Mouse (Mus musculus): ENCODE results near the gene AC140267.1. TPM values are rescaled to one million over a fixed set of nuclear protein-coding genes. Genes with fewer than 3 reads are reported as not detected.

AC140267.1 gene
- 3.5 TPM in 1 of 2 replicates, not detected in the other for polyA plus RNA-seq (2016; fragmentation: Nextera tagmentation; extraction: Ambion mirVana)

DNA sequence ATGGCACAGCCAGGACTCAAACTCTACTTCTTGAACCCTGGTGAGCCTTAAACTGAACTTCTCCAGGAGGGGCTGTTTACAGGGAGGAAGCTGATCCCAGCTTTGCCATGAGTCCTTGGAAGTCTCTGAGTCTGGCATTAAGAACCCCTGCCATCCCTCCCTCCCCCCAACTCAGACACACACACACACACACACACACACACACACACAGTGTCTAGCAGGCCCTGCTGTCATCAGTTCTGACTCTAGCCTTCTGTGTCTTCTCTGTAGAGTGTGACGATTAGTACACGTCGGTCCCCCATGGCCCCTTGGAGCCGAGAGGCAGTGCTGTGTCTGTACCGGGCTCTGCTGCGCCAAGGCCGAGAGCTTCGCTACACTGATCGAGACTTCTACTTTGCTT, at the start of gene AC140267.1:
Gene AC140267.1 (plus strand): TSS at position 301 of the 400 bp plus-strand sequence.
- H3K27me3 ChIP-seq (ENCODE audit: insufficient read depth, poor library complexity, severe bottlenecking): no peaks in the 10 kb centered on the region
- no peaks in the 10 kb centered on the region for H3K9me3 ChIP-seq
- peak within 1 kb of the TSS; percentile 98 for H3K27ac ChIP-seq
- 89% methylated on average over 9 of the region's 9 CpGs for WGBS
- peak within 1 kb of the TSS; percentile 96 for H3K4me3 ChIP-seq
- H3K36me3 ChIP-seq: peaks cover 45% of the 10 kb centered on the region
- peaks cover 22% of the 10 kb centered on the region for H3K4me1 ChIP-seq
- no peak for DNase-seq (ENCODE audit: low spot score)

DNA sequence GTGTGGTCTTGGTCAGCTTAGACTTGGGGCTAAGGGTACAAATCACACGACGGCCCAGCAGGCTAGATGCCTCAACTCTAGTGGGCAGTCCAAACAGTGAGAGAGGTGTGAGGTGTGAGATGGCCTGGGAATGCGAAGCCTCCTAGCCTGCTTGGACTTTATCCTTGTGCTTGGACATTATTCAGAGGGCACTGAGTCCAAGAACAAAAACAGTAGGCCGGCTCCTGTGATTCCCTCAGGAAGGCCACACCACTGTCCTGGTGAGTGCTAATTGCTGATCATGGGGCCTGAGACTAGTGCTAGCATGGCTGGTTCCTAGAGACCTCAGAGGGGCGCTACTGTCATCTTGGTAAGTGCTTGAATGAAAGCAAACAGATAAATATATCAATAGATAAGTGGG, 46.7 kb upstream of the AC140267.1 start:
- WGBS: 65% methylated on average over 5 of the region's 5 CpGs
- Histone ChIP-seq H3K27ac (no peak overlapping the region), H3K36me3 (no peaks in the 10 kb centered on the region), H3K4me1 (peaks cover 19% of the 10 kb centered on the region; the same call in 1 of the 2 replicates), H3K27me3 (ENCODE audit: insufficient read depth, poor library complexity, severe bottlenecking) (peaks cover 11% of the 10 kb centered on the region; the same call in 1 of the 2 replicates), H3K4me3 (no peak overlapping the region), H3K9me3 (no peaks in the 10 kb centered on the region)
- no peak for DNase-seq (ENCODE audit: low spot score)

DNA sequence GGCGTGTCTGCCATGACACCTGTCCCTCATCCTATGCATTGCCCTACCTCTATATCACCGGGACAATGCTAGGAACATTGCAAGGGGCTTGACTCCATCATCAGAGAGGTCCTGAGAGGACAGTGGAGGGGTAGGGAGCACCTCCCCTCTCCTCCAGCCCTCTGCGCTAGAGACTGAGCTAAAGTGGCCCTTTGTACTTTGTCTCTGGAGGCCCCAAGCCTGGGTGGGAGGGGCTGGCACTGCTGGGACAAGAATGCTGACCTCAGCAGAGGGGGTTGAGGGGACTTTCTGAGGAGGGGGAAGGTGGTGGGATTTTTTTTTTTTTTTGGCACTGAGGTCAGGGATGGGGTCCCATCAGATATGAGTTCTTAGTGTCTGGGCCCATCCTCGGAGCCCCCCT, 45.6 kb upstream of the AC140267.1 start:
- H3K4me3 ChIP-seq: no peak overlapping the region
- H3K36me3 ChIP-seq: no peaks in the 10 kb centered on the region
- no peak for DNase-seq (ENCODE audit: low spot score)
- 66% methylated on average over 4 of the region's 4 CpGs for WGBS
- peaks cover 19% of the 10 kb centered on the region; the same call in 1 of the 2 replicates for H3K4me1 ChIP-seq
- no peak overlapping the region for H3K27ac ChIP-seq
- no peaks in the 10 kb centered on the region for H3K9me3 ChIP-seq
- H3K27me3 ChIP-seq (ENCODE audit: insufficient read depth, poor library complexity, severe bottlenecking): peaks cover 12% of the 10 kb centered on the region; the same call in 1 of the 2 replicates

DNA sequence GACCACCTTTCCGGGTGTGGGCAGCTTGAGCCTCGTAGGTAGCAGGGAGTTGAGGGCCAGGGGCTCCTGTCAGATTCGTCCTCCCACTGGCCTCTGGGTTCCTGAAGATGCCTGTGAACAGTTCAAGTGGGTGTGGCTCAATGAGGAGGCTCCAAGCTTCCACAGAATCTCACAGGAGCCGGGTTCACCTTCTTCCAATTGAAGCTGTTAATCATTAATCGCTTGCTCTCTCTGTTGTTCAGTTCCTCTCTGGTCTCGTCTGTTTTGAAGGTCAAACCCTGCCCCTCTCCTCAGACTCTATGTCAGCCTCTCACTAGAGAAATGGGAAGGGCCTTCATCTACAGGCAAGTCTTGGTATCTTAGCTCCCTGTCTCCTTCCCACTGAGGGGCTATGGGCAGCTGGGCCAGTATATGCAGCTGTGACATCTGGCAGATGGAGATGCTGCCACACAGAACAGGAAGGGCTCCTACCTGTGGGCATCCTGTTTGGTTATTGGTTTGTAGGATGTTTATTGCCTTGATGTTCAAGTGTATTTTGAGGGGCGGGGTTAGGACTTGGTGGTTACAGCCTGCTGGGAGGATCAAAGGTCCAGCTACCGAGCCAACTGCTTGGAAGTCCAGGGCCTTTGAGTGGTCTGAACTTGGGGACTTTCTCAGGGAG, 43.9 kb upstream of the AC140267.1 start:
- no peak overlapping the region for H3K4me3 ChIP-seq
- H3K27me3 ChIP-seq (ENCODE audit: insufficient read depth, poor library complexity, severe bottlenecking): peaks cover 12% of the 10 kb centered on the region; the same call in 1 of the 2 replicates
- no peaks in the 10 kb centered on the region for H3K36me3 ChIP-seq
- H3K9me3 ChIP-seq: no peaks in the 10 kb centered on the region
- WGBS: 60% methylated on average over 8 of the region's 8 CpGs
- DNase-seq (ENCODE audit: low spot score): no peak
- no peak overlapping the region for H3K27ac ChIP-seq
- peaks cover 19% of the 10 kb centered on the region; the same call in 1 of the 2 replicates for H3K4me1 ChIP-seq

DNA sequence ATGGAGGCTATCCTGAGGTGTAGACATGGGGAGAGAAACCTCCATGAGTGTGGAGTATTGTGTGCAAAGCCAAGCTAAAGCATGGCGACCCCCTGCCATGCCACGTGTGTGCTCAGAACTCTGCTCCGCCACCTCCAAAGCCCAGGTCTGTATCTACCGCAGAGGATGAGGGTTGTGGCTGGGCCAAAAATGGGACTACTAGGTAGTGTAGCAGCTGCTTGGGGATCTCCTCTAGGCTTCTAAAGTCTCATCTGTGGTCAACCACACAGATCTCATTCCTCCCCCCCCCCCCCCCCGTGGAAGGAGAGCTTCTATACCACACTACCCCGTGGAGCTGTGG, 43.4 kb upstream of the AC140267.1 start:
- H3K36me3 ChIP-seq: 0 out of 2 replicates have a peak, but pooled peaks cover under 1% of the 10 kb centered on the region
- H3K4me1 ChIP-seq: peaks cover 19% of the 10 kb centered on the region; the same call in 1 of the 2 replicates
- H3K27ac ChIP-seq: no peak overlapping the region
- H3K27me3 ChIP-seq (ENCODE audit: insufficient read depth, poor library complexity, severe bottlenecking): peaks cover 12% of the 10 kb centered on the region; the same call in 1 of the 2 replicates
- H3K4me3 ChIP-seq: no peak overlapping the region
- no peaks in the 10 kb centered on the region for H3K9me3 ChIP-seq
- DNase-seq (ENCODE audit: low spot score): no peak
- 81% methylated on average over 6 of the region's 6 CpGs for WGBS

DNA sequence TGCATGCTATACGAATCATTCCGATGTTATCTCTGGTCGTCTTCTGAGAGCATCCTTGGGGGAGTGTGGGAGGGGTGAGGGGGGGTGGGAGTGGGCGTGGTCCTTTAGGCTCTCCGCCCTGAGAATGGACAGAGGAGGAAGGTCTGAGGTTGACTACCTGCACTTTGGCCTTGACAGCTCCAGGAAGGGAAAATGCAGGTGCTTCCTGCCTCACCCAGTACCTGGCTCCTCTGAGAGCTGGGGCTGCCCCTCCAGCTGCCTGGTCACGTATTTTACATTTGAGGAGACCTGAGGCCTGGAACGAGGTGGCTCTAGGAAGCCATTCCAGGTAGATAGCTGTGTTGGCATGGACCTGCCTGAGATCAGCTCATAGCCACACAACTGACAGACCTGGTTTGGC, 42.8 kb upstream of the AC140267.1 start:
- H3K4me3 ChIP-seq: no peak overlapping the region
- peaks cover 12% of the 10 kb centered on the region; the same call in 1 of the 2 replicates for H3K27me3 ChIP-seq (ENCODE audit: insufficient read depth, poor library complexity, severe bottlenecking)
- H3K36me3 ChIP-seq: 0 out of 2 replicates have a peak, but pooled peaks cover 2% of the 10 kb centered on the region
- peaks cover 19% of the 10 kb centered on the region; the same call in 1 of the 2 replicates for H3K4me1 ChIP-seq
- 66% methylated on average over 7 of the region's 7 CpGs for WGBS
- DNase-seq (ENCODE audit: low spot score): no peak
- H3K27ac ChIP-seq: no peak overlapping the region
- no peaks in the 10 kb centered on the region for H3K9me3 ChIP-seq

DNA sequence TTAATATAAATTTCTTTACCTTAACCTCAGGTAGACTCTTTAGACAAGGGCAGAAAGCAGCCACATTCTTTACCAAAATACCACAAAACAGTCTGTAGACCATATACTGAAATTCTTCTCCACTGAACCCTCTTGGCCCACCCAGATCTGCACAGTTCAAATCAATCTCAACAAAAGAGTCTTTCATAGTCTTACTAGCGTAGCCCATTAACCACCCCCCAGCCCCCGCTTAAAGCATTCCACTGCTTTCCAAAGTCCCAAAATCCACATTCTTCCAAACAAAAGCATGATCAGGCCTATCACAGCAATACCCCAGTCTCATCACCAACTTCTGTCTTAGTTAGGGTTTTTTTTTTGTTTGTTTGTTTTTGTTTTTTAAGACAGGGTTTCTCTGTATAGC, 36.1 kb upstream of the AC140267.1 start:
- H3K27ac ChIP-seq: no peak overlapping the region
- no peaks in the 10 kb centered on the region; the same call in 1 of the 2 replicates for H3K4me1 ChIP-seq
- H3K4me3 ChIP-seq: no peak overlapping the region
- WGBS: 83% methylated on average over 2 of the region's 2 CpGs
- H3K36me3 ChIP-seq: 0 out of 2 replicates have a peak, but pooled peaks cover 2% of the 10 kb centered on the region
- DNase-seq (ENCODE audit: low spot score): no peak
- H3K9me3 ChIP-seq: no peaks in the 10 kb centered on the region
- no peaks in the 10 kb centered on the region for H3K27me3 ChIP-seq (ENCODE audit: insufficient read depth, poor library complexity, severe bottlenecking)

DNA sequence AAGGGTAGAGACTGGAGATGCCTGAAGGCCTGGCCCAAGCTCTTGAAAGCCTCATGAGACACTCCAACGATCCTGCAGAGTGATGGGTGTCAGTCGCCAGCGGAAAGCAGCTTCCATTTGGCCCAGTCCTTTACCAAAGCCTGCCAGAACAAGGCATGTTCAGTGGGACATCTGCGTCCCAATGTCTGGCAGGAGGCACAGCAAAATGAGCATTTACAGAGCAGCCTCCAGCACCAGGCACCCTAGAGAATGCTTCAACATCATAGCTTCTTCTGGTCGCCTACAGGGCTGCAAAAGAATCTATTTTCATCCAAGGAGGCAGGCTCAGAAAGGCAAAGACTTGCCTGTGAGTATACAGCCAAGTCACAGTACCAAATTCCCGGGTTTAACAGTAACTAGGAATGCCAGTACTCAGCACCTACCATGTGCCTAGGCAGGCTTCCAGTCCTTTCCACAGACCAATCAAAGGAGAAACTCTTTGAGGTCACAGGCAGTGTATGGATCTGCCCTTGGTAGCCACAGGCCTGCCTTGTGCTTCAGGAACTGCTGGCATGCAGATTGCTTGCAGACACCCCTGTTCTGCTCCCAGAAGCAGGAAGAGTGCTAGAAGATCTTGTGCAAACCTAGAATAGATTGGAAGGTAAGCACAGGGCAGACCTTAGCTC, 33.4 kb upstream of the AC140267.1 start:
- 72% methylated on average over 6 of the region's 6 CpGs for WGBS
- Histone ChIP-seq H3K36me3 (0 out of 2 replicates have a peak, but pooled peaks cover 1% of the 10 kb centered on the region), H3K27me3 (ENCODE audit: insufficient read depth, poor library complexity, severe bottlenecking) (no peaks in the 10 kb centered on the region), H3K4me1 (no peaks in the 10 kb centered on the region; the same call in none of the 2 replicates), H3K4me3 (no peak overlapping the region), H3K27ac (no peak overlapping the region), H3K9me3 (no peaks in the 10 kb centered on the region)
- no peak for DNase-seq (ENCODE audit: low spot score)

DNA sequence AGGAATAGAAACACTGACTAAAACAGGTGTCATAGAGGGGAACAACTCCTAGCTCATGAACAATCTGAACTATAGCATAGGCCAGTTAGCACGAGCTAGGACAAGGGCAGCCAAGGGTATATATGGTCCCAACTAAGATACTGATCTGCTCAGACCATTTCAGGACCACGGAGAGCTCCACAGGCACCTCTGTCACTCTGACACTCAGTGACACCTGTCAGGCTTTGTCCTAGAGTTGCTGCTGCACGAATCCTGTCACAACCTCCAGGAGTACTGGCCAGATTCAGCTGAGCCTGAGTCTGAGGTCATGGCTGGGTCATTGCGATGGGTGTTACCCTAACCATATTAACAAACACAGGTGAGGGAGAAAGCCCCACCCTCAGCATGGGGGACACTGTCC, 32.2 kb upstream of the AC140267.1 start:
- no peak overlapping the region for H3K27ac ChIP-seq
- 31% methylated on average over 4 of the region's 4 CpGs for WGBS
- H3K4me3 ChIP-seq: no peak overlapping the region
- no peaks in the 10 kb centered on the region for H3K36me3 ChIP-seq
- H3K4me1 ChIP-seq: no peaks in the 10 kb centered on the region; the same call in none of the 2 replicates
- H3K9me3 ChIP-seq: no peaks in the 10 kb centered on the region
- H3K27me3 ChIP-seq (ENCODE audit: insufficient read depth, poor library complexity, severe bottlenecking): no peaks in the 10 kb centered on the region
- DNase-seq (ENCODE audit: low spot score): no peak

DNA sequence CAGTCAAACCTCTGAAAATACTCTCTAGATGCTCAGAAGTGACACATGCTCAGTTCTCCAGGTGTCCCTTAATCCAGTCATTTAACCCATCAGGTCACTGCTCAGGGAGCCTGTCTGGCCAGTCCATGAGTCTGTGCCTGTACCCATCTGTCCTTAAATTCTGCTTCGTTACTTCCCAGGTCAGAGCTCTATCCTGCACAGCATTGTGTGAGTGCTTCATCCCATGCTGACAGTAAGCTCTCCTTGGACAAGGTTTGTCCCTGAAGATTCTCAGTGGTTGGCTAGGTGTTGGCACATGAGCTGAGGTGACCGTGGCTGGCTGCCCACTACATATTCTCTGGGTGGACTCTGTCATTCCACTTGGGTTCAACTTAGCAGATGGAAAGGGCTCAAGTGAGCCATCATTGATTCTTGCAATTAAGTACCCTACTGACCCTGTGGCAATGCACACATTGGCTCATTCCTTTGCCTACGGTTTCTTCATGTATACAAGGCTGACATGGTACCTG, 29.5 kb upstream of the AC140267.1 start:
- Histone ChIP-seq H3K27me3 (ENCODE audit: insufficient read depth, poor library complexity, severe bottlenecking) (no peaks in the 10 kb centered on the region), H3K4me3 (no peak overlapping the region), H3K4me1 (no peaks in the 10 kb centered on the region; the same call in none of the 2 replicates), H3K36me3 (no peaks in the 10 kb centered on the region; the same call in none of the 2 replicates), H3K27ac (no peak overlapping the region), H3K9me3 (no peaks in the 10 kb centered on the region)
- DNase-seq (ENCODE audit: low spot score): no peak
- WGBS: 82% methylated on average over 3 of the region's 3 CpGs

DNA sequence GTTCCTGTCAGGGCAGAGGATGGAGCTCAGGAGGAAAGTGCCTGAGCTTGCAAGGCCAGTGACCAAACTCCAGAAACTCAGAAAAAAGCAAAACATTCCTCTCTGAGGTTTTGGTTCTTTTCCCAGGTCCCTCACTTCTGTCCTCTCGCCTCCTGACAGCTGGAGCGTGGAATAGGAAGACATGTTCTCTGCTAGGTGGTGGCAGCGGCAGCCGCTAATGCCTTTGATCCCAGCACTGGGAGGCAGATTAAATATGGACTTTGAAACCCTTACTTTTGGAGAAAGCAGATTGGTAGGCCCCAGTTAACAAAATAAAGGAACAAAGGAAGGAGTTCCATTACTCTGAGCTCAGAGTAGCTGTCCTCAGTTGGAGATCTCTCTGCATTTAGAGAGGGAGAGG, 27.2 kb upstream of the AC140267.1 start:
- H3K36me3 ChIP-seq: peaks cover 3% of the 10 kb centered on the region
- no peak for DNase-seq (ENCODE audit: low spot score)
- H3K27ac ChIP-seq: no peak overlapping the region
- WGBS: 34% methylated on average over 4 of the region's 4 CpGs
- H3K27me3 ChIP-seq (ENCODE audit: insufficient read depth, poor library complexity, severe bottlenecking): peaks cover 5% of the 10 kb centered on the region
- H3K4me3 ChIP-seq: no peak overlapping the region
- H3K4me1 ChIP-seq: no peaks in the 10 kb centered on the region; the same call in none of the 2 replicates
- H3K9me3 ChIP-seq: no peaks in the 10 kb centered on the region

DNA sequence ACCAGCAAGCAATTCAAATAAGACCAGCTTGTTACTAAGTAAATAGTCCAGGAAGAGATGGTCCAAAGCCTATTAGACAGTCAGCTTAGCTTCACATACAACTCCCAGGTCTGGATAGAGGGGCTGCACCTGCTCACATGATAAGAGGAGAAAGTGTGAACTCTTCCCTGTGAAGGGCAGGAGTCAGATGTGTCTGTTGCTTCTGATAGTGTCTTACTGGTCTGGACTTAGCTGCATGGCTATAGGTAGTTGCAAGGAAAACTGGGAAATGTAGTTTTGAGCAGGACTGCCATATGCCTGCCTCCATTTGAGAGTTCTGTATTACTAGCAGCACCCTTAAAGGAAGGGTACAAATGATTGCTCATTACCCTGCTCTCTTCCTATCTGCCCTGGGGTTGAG, 21.9 kb upstream of the AC140267.1 start:
- peaks cover 3% of the 10 kb centered on the region for H3K36me3 ChIP-seq
- DNase-seq (ENCODE audit: low spot score): no peak

More for the DNA sequence above, 21.9 kb upstream of the AC140267.1 start:
- Histone ChIP-seq H3K27me3 (ENCODE audit: insufficient read depth, poor library complexity, severe bottlenecking) (peaks cover 5% of the 10 kb centered on the region), H3K4me3 (no peak overlapping the region), H3K9me3 (no peaks in the 10 kb centered on the region), H3K27ac (no peak overlapping the region), H3K4me1 (no peaks in the 10 kb centered on the region)
